In the genomic region with DNA sequence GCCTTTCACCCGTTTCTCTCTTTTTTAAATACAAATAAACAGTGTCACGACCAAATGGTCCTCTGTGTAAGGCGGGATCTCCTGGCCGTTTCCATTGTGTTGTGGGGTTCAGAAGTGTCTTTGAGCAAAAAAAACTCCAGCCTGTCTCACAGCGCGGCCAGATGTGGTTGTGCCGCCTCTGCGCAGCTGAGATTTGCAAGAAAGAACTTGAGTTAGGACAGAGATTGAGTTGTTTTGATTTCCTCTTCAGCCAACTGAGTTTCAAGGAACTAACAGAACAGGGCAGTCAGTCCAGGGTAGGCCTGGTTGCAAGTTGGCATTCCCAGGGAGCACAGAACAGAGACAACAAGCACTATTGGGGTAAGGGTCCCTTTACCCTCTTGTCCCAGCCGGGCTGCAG, we compare ENCODE assay signal across 8 mouse cellular contexts. TPM values are rescaled to one million over a fixed set of nuclear protein-coding genes. Genes with fewer than 3 reads are reported as not detected.
DNase-seq lines count a peak whose midpoint lies in the region; ATAC-seq and TF ChIP-seq lines count a peak whose summit lies in the region.

No protein-coding gene starts in this region.

- peak overlapping the region; percentile 83 for H3K4me2 ChIP-seq in kidney, postnatal 0 days (ENCODE audit: low read length)
- peak overlapping the region; percentile 95 for H3K4me2 ChIP-seq in hindbrain, embryonic 14.5 days (replicated peaks)
- H3K4me2 ChIP-seq in midbrain, postnatal 0 days (ENCODE audit: low read depth, low read length, poor library complexity, severe bottlenecking), result peak overlapping the region; percentile 96

- peak overlapping the region; percentile 75 for H3K9ac ChIP-seq in kidney, postnatal 0 days (ENCODE audit: low read depth, low read length)
- H3K9ac ChIP-seq in hindbrain, embryonic 14.5 days, result peak overlapping the region; percentile 92
- H3K9ac ChIP-seq in midbrain, postnatal 0 days (replicated peaks; ENCODE audit: low read length, poor library complexity, severe bottlenecking), result peak overlapping the region; percentile 83

- DNase-seq in kidney, postnatal 0 days (ENCODE audit: low spot score), result peak; percentile 58
- DNase-seq in kidney, postnatal 14 days, result no peak
- DNase-seq in embryo, embryonic 10 days (ENCODE audit: low spot score), result peak; percentile 65
- no peak for DNase-seq in hindbrain, embryonic 14.5 days (ENCODE audit: low spot score)
- DNase-seq in midbrain, postnatal 0 days (ENCODE audit: low spot score), result no peak
- DNase-seq in gastrocnemius, adult 18-20 months (ENCODE audit: low spot score), result no peak
- DNase-seq in cerebellum, adult 9-10 months, result no peak
- no peak for DNase-seq in ovary, postnatal 10 days (ENCODE audit: low spot score)

- TF ChIP-seq CTCF in kidney, postnatal 0 days (IDR thresholded peaks at IDR 0.05; ENCODE audit: low read depth), result no peak
- no peak for TF ChIP-seq CTCF in midbrain, postnatal 0 days (IDR thresholded peaks at IDR 0.05)

- peak overlapping the region; percentile 87 for H3K27ac ChIP-seq in kidney, postnatal 0 days
- H3K27ac ChIP-seq in hindbrain, embryonic 14.5 days, result peak overlapping the region; percentile 90
- peak overlapping the region; percentile 84 for H3K27ac ChIP-seq in midbrain, postnatal 0 days (ENCODE audit: low read depth, low read length)

- no peak for ATAC-seq in kidney, postnatal 0 days (replicated peaks; ENCODE audit: low FRiP score, low read depth)
- ATAC-seq in hindbrain, embryonic 14.5 days (ENCODE audit: low FRiP score), result no peak
- ATAC-seq in midbrain, postnatal 0 days (ENCODE audit: low FRiP score), result no peak

- 3% methylated on average over 9 of the region's 9 CpGs for WGBS in kidney, postnatal 0 days
- WGBS in hindbrain, embryonic 14.5 days, result 2% methylated on average over 9 of the region's 9 CpGs
- 9% methylated on average over 9 of the region's 9 CpGs for WGBS in midbrain, postnatal 0 days

- peak overlapping the region; percentile 67 for H3K4me3 ChIP-seq in kidney, postnatal 0 days (replicated peaks; ENCODE audit: low read depth, low read length)
- H3K4me3 ChIP-seq in hindbrain, embryonic 14.5 days (replicated peaks; ENCODE audit: low read length), result peak overlapping the region; percentile 62
- peak overlapping the region; percentile 60 for H3K4me3 ChIP-seq in midbrain, postnatal 0 days (ENCODE audit: low read depth, low read length)

- no peaks in the 10 kb centered on the region for H3K9me3 ChIP-seq in kidney, postnatal 0 days (replicated peaks; ENCODE audit: low read length)
- no peaks in the 10 kb centered on the region for H3K9me3 ChIP-seq in hindbrain, embryonic 14.5 days (ENCODE audit: control insufficient read depth, low read length)
- H3K9me3 ChIP-seq in midbrain, postnatal 0 days (ENCODE audit: low read length), result no peaks in the 10 kb centered on the region

- no peaks in the 10 kb centered on the region for H3K36me3 ChIP-seq in kidney, postnatal 0 days (ENCODE audit: insufficient read depth, low read length)
- H3K36me3 ChIP-seq in hindbrain, embryonic 14.5 days (replicated peaks; ENCODE audit: control insufficient read depth, insufficient read depth), result 0 out of 2 replicates have a peak, but pooled peaks cover 5% of the 10 kb centered on the region
- no peaks in the 10 kb centered on the region for H3K36me3 ChIP-seq in midbrain, postnatal 0 days (ENCODE audit: insufficient read depth, low read length)

- no peaks in the 10 kb centered on the region for H3K27me3 ChIP-seq in kidney, postnatal 0 days (ENCODE audit: insufficient read depth, low read length)
- no peaks in the 10 kb centered on the region for H3K27me3 ChIP-seq in hindbrain, embryonic 14.5 days (ENCODE audit: control insufficient read depth, insufficient read depth, low read length)
- no peaks in the 10 kb centered on the region for H3K27me3 ChIP-seq in midbrain, postnatal 0 days (ENCODE audit: insufficient read depth, low read length)

- H3K4me1 ChIP-seq in kidney, postnatal 0 days (replicated peaks; ENCODE audit: insufficient read depth, low read length), result peaks cover 19% of the 10 kb centered on the region; the same call in 1 of the 2 replicates
- H3K4me1 ChIP-seq in hindbrain, embryonic 14.5 days (replicated peaks; ENCODE audit: control insufficient read depth, insufficient read depth, low read length), result peaks cover 40% of the 10 kb centered on the region
- H3K4me1 ChIP-seq in midbrain, postnatal 0 days (ENCODE audit: insufficient read depth, low read length), result peaks cover 21% of the 10 kb centered on the region

RNA-seq across cellular contexts. Expression of gene Rgma, which starts 17.1 kb away (rescaled TPM):
- polyA plus RNA-seq in kidney, postnatal 0 days (2015; fragmentation: Nextera tagmentation; extraction: Ambion mirVana), result 6.6 and 6.7 TPM in 2 replicates
- 46.3 and 46.7 TPM in 2 replicates for polyA plus RNA-seq in hindbrain, embryonic 14.5 days (2014; fragmentation: Nextera tagmentation; extraction: Ambion mirVana)
- 129 and 160 TPM in 2 replicates for total RNA-seq in midbrain, postnatal 0 days (2014; rRNA removed)
- 42.7 and 42.9 TPM in 2 replicates for polyA plus RNA-seq in midbrain, postnatal 0 days (2015; fragmentation: Nextera tagmentation; extraction: Ambion mirVana)
- 10 to 100 TPM; 42.0 to 54.6 TPM for total RNA-seq in gastrocnemius, adult 18-20 months (2021)

Comparison
In these comparisons a context has a peak if more than half of its experiments do, and no peak if none do; other contexts are left out.
1. DNase-seq: peak in kidney, postnatal 0 days (single experiment) and embryo, embryonic 10 days (single experiment); none in kidney, postnatal 14 days (single experiment), hindbrain, embryonic 14.5 days (single experiment), midbrain, postnatal 0 days (single experiment), gastrocnemius, adult 18-20 months (single experiment), cerebellum, adult 9-10 months (single experiment) and ovary, postnatal 10 days (single experiment).
2. Peak in every context shown above with its lines, with median percentiles within 50 percentile points of each other: H3K27ac ChIP-seq, H3K4me2 ChIP-seq, H3K4me3 ChIP-seq and H3K9ac ChIP-seq.